In genomic region chr11:116445596-116446307, GRCm38 (mm10) we compare ENCODE assay signal across 8 mouse cellular contexts. TPM values are rescaled to one million over a fixed set of nuclear protein-coding genes. Genes with fewer than 3 reads are reported as not detected.
DNase-seq lines count a peak whose midpoint lies in the region; ATAC-seq lines count a peak whose summit lies in the region.

No protein-coding gene starts in this region.

- 26% methylated on average over 16 of the region's 16 CpGs for WGBS in intestine, embryonic 14.5 days

- H3K4me2 ChIP-seq in intestine, embryonic 14.5 days (ENCODE audit: low read length): no peak overlapping the region; the same call in 1 of the 2 replicates

- H3K9me3 ChIP-seq in intestine, embryonic 14.5 days (ENCODE audit: control insufficient read depth, low read length): no peaks in the 10 kb centered on the region

- peak; percentile 55; the same call in 1 of the 2 replicates for ATAC-seq in intestine, embryonic 14.5 days (replicated peaks; ENCODE audit: low FRiP score, low TSS enrichment, low read depth)
- ATAC-seq in megakaryocyte-erythroid progenitor cell, adult 5-6 weeks (replicated peaks; ENCODE audit: low FRiP score, low TSS enrichment, poor library complexity, severe bottlenecking): peak; percentile 73

- H3K36me3 ChIP-seq in intestine, embryonic 14.5 days (ENCODE audit: control insufficient read depth, insufficient read depth, low read length): no peaks in the 10 kb centered on the region; the same call in 1 of the 2 replicates

- intact Hi-C loops in left cerebral cortex, postnatal 10 days (cut with DNase I): loop anchor here (1.0 kb wide), 1 partner anchor 126 kb away; no protein-coding TSS in a partner anchor

- DNase-seq in adipocyte (ENCODE audit: low spot score): peak; percentile 90
- peak; percentile 94 for DNase-seq in embryo, embryonic 10 days (ENCODE audit: low spot score)
- DNase-seq in gastrocnemius, postnatal 25 days: peak; percentile 79
- DNase-seq in intestine, embryonic 14.5 days (ENCODE audit: low spot score): peak; percentile 100
- peak; percentile 89 to 90 for DNase-seq in left cerebral cortex, postnatal 10 days (ENCODE audit: extremely low spot score in 1 of 2, low spot score in 2 of 2)
- DNase-seq in right cerebral cortex, postnatal 25 days: peak; percentile 84
- peak; percentile 91 to 93 for DNase-seq in urinary bladder, postnatal 36 days (ENCODE audit: low spot score in 2 of 2)

- H3K4me1 ChIP-seq in intestine, embryonic 14.5 days (replicated peaks; ENCODE audit: control insufficient read depth, insufficient read depth, low read length): peaks cover 6% of the 10 kb centered on the region; the same call in 1 of the 2 replicates

- H3K27ac ChIP-seq in intestine, embryonic 14.5 days (ENCODE audit: low read depth): no peak overlapping the region

- H3K27me3 ChIP-seq in intestine, embryonic 14.5 days (replicated peaks; ENCODE audit: control insufficient read depth, insufficient read depth, low read length): peaks cover 13% of the 10 kb centered on the region

- no peak overlapping the region for H3K4me3 ChIP-seq in intestine, embryonic 14.5 days (ENCODE audit: low read depth, low read length)

- H3K9ac ChIP-seq in intestine, embryonic 14.5 days (ENCODE audit: low read length): no peak overlapping the region

RNA-seq across cellular contexts. Expression of gene Ubald2, which starts 11.9 kb away (rescaled TPM):
- total RNA-seq in gastrocnemius, postnatal 25 days (2021): 10 to 100 TPM; 35.9 to 40.4 TPM
- polyA plus RNA-seq in intestine, embryonic 14.5 days (2014; fragmentation: Nextera tagmentation; extraction: Ambion mirVana): 76.2 and 78.5 TPM in 2 replicates
- total RNA-seq in left cerebral cortex, postnatal 10 days (2021): 10 to 100 TPM; 31.3 to 31.7 TPM
- total RNA-seq in megakaryocyte-erythroid progenitor cell, adult 5-6 weeks (2014; fragmentation: Nextera tagmentation): 68.8 and 89.9 TPM in 2 replicates
- total RNA-seq in megakaryocyte-erythroid progenitor cell, adult 5-6 weeks (2017): 65.8 and 93.3 TPM in 2 replicates

RNA-seq across cellular contexts. Expression of gene Qrich2, which starts 20.3 kb away (rescaled TPM):
- not detected for total RNA-seq in gastrocnemius, postnatal 25 days (2021)
- polyA plus RNA-seq in intestine, embryonic 14.5 days (2014; fragmentation: Nextera tagmentation; extraction: Ambion mirVana): 0.15 and 0.22 TPM in 2 replicates
- under 1 TPM in 1 of 2 experiments, not detected in 1; 0.14 TPM for total RNA-seq in left cerebral cortex, postnatal 10 days (2021)
- not detected in 2 replicates for total RNA-seq in megakaryocyte-erythroid progenitor cell, adult 5-6 weeks (2014; fragmentation: Nextera tagmentation)
- total RNA-seq in megakaryocyte-erythroid progenitor cell, adult 5-6 weeks (2017): not detected in 2 replicates

RNA-seq across cellular contexts. Expression of gene Rnf157, which starts 32.9 kb away (rescaled TPM):
- 10 to 100 TPM; 21.8 to 31.4 TPM for total RNA-seq in gastrocnemius, postnatal 25 days (2021)
- 14.6 and 19.9 TPM in 2 replicates for polyA plus RNA-seq in intestine, embryonic 14.5 days (2014; fragmentation: Nextera tagmentation; extraction: Ambion mirVana)
- 100 to 1,000 TPM; 200 to 207 TPM for total RNA-seq in left cerebral cortex, postnatal 10 days (2021)
- total RNA-seq in megakaryocyte-erythroid progenitor cell, adult 5-6 weeks (2014; fragmentation: Nextera tagmentation): 8.1 and 12.1 TPM in 2 replicates
- 2.7 and 11.3 TPM in 2 replicates for total RNA-seq in megakaryocyte-erythroid progenitor cell, adult 5-6 weeks (2017)

RNA-seq across cellular contexts. Expression of gene Prpsap1, which starts 48.2 kb away (rescaled TPM):
- 10 to 100 TPM; 17.0 to 18.9 TPM for total RNA-seq in gastrocnemius, postnatal 25 days (2021)
- 207 and 208 TPM in 2 replicates for polyA plus RNA-seq in intestine, embryonic 14.5 days (2014; fragmentation: Nextera tagmentation; extraction: Ambion mirVana)
- 10 to 100 TPM; 85.1 to 87.6 TPM for total RNA-seq in left cerebral cortex, postnatal 10 days (2021)
- total RNA-seq in megakaryocyte-erythroid progenitor cell, adult 5-6 weeks (2014; fragmentation: Nextera tagmentation): 89.6 and 95.3 TPM in 2 replicates
- total RNA-seq in megakaryocyte-erythroid progenitor cell, adult 5-6 weeks (2017): 36.8 and 60.7 TPM in 2 replicates

Comparison
In these comparisons a context has a peak if more than half of its experiments do, and no peak if none do; other contexts are left out.
1. RNA of gene Rnf157, which starts 32.9 kb away (total RNA-seq): 200 to 207 TPM in left cerebral cortex, postnatal 10 days; 21.8 to 31.4 TPM in gastrocnemius, postnatal 25 days and 2.7 to 12.1 TPM in megakaryocyte-erythroid progenitor cell, adult 5-6 weeks; every median in the first group is over 4 times any median in the second.
2. Peak in every context shown above with its lines, with median percentiles within 50 percentile points of each other: DNase-seq.